Mouse (Mus musculus) T-helper 2 cell (primary cell): Measurements from ENCODE around the gene Pramef8.
"Not testable (repeated sequence)": the region's sequence is repeated elsewhere in the genome, so short reads cannot be mapped to it uniquely, and the experiment has no call there.

Source experiments
- in situ Hi-C: fragments of 300-600 bp; cut with MboI, MseI; formaldehyde crosslinking; loops from one replicate; pipeline ENCODE4 v1.15.1; 2025; ENCODE audit warnings: high pct_unique_total_duplicates

Gene Pramef8

GRCm38 (mm10) chr4:143412219-143413092, at the start of gene Pramef8:
Pramef8 (plus strand) TSS chr4:143412426.
- in situ Hi-C loops = loop anchor here (25.0 kb wide), 1 partner anchor 1925 kb away; no protein-coding TSS in a partner anchor

- in situ Hi-C loops = no loop called here
Observed at GRCm38 (mm10) chr4:143366415-143367041, 45.7 kb upstream of the Pramef8 start.

- in situ Hi-C loops = no loop called here
Observed at GRCm38 (mm10) chr4:143379480-143379879, 32.7 kb upstream of the Pramef8 start.

- in situ Hi-C loops = no loop called here
Observed at GRCm38 (mm10) chr4:143379931-143380715, 32.1 kb upstream of the Pramef8 start.

GRCm38 (mm10) chr4:143380716-143381004, 31.6 kb upstream of the Pramef8 start:
- in situ Hi-C loops = no loop called here

GRCm38 (mm10) chr4:143382163-143382562, 30.1 kb upstream of the Pramef8 start:
- in situ Hi-C loops = no loop called here

GRCm38 (mm10) chr4:143383646-143384045, 28.6 kb upstream of the Pramef8 start:
- in situ Hi-C loops = no loop called here

- in situ Hi-C loops = no loop called here
Observed at GRCm38 (mm10) chr4:143388955-143389702, 23.1 kb upstream of the Pramef8 start.

GRCm38 (mm10) chr4:143394181-143394580, 18.0 kb upstream of the Pramef8 start, which contains the start of gene Pramel1:
Pramel1 (plus strand) TSS chr4:143394428.
- in situ Hi-C loops = no loop called here

- in situ Hi-C loops = loop anchor here (25.0 kb wide), 1 partner anchor 1926 kb away; no protein-coding TSS in a partner anchor
Observed at GRCm38 (mm10) chr4:143411566-143412218, 534 bp upstream of the Pramef8 start.

- in situ Hi-C loops = loop anchor here (25.0 kb wide), 1 partner anchor 1924 kb away; no protein-coding TSS in a partner anchor
Observed at GRCm38 (mm10) chr4:143413621-143414020, 1.4 kb downstream of the Pramef8 start.

GRCm38 (mm10) chr4:143414121-143414520, 1.9 kb downstream of the Pramef8 start:
- in situ Hi-C loops = loop anchor here (25.0 kb wide), 1 partner anchor 1923 kb away; no protein-coding TSS in a partner anchor

GRCm38 (mm10) chr4:143426770-143427169, 14.5 kb downstream of the Pramef8 start:
- in situ Hi-C loops = not testable (repeated sequence)

- in situ Hi-C loops = no loop called here
Observed at GRCm38 (mm10) chr4:143450224-143450623, 38.0 kb downstream of the Pramef8 start, which contains the start of gene Oog4. Oog4 (minus strand) TSS chr4:143450324.
